Mouse (Mus musculus) frontal cortex, postnatal 25 days (tissue): ENCODE results near the gene Abhd6.
A peak's percentile ranks its signal among the peaks of the same experiment; 100 is the strongest.

Source experiments
- DNase-seq, 2 experiments: peaks; one replicate each; pipeline ENCODE4 v3.0.0; 2022; ENCODE audit warnings: low spot score in 2 of 2

The Abhd6 gene

DNA sequence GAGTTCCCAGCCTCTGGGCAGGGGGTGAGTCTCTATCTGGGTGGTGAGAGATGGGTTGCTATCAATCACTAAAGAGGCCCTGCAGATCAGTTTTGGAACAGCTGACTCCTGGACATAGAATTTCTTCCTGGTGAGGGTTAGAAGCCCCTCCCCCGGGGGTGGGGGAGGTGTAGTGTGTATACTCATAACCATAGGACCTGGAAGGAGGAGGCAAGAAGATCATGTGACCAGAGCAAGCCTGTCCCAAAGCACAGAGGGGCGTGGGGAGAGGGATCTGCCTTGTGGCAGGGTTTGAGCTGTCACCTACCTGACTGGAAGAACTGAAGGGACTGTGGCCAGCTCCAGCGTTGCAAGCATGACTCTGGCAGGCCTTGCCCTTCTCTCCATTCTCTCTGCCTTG is 59.4 kb downstream of the Abhd6 start:
- DNase-seq, result no peak

DNA sequence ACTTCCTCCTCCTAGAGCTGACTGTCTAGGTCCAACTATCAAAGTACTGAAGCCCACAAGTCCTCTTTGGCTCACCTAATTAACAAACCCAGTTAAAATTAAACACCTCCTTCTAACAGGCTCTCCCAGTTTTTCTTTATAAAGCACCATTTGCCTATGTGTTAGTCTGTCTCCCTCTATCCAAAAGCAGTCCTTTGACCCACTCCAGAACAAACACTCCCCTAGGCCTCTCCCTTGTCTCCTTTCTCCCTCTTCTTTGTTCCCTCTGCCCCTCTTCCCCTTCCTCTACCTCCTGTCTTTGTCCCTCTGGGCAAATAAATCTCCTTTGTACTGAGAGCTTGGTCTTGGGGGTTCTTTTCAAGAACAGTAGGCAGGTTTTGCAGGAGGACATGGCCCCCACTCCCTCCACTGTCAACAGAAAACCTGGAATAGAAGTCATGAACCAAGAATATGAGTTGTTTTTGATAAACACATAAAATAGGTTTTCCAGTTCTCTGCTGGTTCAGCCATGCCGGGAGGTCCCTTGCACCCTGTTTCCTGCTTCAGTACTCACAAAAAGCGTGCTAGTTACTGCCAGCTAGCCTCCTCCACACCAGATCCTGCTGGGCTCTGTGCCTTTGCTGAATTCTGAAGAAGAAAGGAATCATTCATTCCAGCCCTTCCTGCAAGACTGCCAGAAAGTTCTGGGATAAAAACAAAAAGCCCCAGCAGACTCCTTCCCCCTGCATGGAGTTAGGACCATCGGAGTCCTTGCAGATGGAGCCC is 60.0 kb downstream of the Abhd6 start:
- DNase-seq, result peak in 1 of 2 experiments; percentile 23

DNA sequence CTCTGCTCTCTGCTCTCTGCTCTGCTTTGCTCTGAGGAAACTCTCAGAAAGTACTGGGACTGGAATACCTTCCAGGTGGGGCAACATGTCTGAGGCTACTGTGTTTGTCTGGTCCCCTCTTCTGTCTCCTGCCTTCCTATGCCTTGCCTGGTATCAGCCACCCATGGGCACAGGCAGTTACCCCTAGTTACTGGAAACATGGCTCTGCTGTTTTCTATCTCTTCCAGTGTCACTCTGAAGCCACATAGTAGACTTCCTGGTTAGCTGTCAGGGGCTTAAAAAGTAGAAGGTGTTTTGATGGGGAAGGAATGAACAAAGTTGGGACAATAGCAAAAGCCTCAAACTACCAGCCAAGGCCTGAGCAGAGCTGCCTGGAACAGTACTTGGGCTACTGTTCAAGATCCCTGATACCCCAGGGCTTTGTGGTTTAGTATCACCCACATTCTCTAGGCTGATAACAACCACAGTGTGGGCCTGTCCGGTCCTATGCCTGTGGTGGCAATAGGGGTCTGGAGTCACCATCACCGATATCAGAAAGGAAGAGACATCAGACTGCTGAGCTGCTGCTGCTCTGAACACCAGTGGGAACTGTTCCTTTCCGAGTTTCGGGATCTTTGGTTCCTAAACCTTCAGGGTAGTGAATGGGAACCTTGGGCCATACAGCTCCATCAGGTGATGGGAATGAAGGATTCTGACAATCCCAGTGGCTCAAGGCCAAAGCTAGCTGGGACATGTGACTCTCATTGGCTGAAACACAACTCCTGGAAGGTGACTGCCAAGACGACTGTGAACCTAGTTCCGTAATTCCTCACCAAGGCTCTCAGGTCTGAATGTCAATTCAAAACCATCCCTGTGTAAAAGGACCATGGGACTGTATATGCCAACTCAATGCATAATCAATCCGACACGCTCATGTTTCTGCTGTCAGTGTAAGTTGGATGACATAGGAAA is 61.4 kb downstream of the Abhd6 start:
- DNase-seq, result no peak

DNA sequence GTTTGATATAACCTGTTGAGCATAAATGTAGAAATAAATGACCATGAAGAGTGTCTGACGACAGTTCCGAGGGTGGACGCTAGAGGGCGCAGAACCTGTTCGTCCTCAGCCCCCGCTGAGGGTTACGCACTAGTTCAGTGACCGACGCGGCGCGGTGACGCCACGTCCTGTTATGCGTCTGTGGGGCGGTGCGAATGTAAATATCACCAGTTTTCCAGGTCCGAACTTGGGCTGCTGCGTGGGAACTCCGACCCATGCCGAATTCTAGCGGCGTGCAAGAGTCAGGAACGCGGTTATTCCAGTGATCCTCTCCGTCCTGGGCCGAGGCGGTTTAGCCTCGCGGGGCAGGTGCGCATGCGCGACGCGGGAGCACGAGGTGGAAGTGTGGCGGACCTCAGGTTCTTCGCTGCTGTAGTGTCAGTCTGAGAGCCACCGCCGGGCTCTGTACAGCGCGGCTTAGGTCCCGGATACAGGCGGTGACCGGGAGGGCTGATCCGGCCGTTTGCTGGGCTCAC is 77.5 kb downstream of the Abhd6 start, which contains the start of gene Rpp14:
Gene Rpp14, plus strand, starts transcription at position 203 of the 515 bp plus-strand sequence.
- DNase-seq, result peak; percentile 96 to 98

DNA sequence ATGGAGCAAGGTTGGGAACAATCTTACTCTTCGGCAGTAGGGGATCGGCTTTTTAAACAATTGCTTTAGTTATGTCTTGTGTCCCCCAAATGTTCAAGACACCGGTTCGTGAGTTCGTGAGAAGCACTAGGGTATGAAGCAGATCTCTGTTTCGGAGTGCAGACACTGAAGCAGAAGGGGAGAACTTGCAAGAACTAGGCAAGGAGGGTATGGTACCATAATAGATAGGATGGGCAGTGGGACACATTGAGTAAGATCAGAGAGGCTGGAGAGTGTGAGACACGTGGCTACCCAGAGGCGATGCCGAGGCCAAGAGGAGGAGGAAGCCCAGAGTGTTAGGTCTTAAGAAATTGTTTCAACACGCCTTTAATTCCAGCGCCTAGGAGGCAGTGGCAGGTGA is 78.0 kb downstream of the Abhd6 start:
- DNase-seq, result no peak

DNA sequence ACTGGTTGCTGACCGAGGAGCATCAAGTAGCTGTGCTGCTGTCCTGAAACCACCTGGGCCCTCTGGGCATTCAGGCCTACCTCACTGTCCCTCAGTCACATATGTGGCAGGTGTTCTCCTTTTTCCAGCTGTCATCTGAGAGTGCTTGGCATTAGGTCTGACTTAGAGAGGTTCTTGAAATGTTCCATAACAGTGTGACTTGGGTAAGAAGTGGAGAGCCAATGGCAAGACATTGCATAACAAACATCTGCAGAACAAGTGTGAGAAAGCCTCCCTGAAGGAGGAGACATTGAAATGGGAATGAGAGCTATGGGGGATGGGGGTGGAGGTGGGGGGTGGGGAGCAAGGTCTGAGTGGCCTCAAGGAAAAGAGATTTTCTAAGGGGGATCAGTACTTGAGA is 80.2 kb downstream of the Abhd6 start:
- DNase-seq, result no peak

DNA sequence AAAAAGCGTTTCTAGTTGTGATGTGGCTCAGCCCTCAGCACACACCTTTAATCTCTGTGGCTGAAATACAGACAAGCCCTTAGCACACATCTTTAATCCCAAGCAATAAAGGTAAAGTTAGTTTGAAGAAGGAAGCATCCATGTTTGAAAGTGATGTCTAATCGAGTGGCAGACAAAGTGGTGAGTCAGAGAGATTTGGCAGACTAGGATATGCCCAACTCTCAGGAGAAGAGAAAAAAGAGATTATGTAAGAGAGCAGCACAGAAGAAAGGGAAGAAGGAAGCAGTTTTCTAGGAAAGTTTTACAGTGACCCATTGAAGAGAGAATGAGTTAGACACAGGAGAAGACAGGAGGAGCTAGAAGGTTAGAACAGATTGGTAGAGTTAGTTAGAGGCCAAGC is 86.3 kb downstream of the Abhd6 start:
- DNase-seq, result no peak

DNA sequence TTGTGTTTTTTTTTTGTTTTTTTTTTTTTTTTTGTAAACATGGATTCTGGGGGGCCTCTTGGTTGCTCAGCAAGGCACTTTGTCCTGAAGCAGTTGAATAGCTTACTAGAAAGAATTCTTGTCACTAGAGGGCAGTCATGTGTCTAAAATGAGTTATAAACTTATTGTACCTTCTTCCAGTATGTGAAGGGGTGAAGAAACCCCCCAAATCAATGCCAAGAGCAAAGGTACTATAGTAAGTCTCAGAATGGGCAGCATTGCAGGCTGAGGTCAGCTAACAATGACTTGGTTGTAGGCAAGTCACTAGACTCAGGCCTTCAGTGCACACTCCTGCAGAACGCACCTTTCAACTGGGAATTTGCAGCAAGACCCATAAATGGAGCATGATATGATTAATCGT is 89.9 kb downstream of the Abhd6 start:
- no peak for DNase-seq

DNA sequence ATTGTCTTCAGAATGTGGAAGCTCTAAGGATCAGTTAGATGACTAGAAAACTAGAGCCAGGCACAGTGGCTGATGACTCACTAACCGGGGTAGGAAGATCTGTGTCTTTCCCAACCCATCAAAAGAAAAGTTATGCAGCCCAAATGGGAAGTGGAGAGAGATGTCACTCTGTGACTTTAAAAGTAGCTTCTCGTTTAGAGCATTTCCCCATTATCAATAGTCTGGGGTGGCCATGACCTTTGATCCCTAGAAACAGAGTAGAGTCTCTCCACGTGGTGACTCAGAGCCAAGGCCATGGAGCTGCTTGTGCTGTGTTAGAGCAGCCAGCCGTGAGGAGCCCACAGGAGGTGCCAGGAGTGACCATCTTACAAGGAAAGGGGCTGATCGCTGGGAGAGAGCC is 90.7 kb downstream of the Abhd6 start:
- DNase-seq, result no peak

DNA sequence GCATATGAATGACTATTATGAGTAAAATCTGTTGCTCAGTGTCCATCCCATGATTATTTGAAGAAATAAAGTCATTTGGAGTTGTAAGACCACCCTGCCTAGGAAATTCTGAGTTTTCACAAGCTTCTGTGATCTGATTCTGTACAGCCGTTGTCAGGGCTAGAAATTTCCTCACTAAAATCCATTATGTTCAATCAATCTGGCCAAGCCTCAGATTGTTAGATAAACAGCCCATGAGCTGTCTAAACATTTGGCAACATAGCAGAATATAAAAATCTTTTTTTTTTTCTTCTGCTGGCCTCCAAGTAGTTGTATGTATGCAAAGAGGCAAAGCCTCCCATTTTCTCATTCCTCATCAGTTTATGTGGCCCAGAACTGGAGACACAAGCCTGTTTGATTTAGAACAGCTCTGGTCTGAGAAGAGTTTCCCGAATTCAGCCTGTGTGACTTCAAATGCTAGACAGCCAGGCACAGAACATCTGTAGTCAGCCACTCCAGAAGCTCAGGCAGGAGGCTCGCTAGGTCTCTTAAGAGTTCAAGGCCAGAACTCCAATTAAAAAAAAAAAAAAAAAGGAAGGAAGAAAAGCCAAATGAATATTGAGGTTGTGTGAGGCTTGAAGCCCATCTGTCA is 92.3 kb downstream of the Abhd6 start:
- DNase-seq, result no peak

DNA sequence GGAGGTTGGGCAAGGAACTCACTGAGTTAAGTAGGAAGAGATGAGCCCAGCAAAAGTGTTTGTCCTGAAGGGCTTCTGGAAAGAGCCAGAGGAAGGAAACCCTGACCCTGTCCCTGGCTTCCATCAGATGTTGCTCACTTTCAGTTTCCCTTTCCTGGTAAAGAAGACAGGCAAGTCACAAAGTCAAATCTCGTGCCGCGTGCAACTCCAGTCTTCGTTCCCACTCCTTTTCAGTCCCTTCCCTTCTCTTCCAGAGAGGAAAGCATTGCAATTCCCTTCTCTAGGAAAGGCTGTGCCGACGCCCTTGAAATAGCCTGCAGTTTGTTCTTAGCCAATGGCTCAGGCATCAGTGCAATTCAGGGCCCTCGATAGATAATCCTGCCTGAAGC is 92.9 kb downstream of the Abhd6 start:
- DNase-seq, result no peak

DNA sequence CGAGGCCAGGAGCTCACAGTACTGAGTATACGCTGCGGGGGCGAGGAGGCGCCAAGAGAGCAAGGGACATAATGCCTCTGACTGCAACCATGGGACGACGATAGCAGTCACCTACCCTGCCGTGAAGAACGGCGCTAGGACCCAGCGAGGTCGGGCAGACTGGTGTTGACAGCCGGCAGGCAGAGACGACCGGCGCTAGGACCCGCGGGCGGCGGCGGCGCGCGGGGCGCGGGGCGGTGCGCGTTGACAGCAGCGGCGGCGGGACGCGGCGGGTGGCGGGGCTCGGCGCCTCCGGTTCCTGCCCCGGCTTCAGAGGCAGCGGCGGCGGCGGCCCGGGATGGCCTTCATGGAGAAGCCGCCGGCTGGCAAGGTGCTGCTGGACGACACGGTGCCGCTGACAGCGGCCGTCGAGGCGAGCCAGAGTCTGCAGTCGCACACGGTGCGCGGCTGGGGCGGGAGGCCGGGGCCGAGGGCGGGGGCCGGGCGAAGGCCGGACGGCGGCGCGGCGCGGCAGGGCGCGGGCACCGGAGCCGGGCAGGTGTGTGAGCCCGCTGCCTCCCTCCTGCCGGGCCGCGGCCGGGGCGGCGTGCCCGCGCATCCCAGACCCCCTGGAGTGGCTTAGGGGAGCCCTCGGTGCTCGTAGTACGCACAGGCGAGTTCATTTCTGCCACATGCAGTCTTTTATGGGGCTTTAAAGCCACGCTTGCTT is 95.4 kb downstream of the Abhd6 start, which contains the start of gene Pxk:
Gene Pxk, plus strand, starts transcription at position 234 of the 709 bp plus-strand sequence.
- peak; percentile 80 to 86 for DNase-seq

DNA sequence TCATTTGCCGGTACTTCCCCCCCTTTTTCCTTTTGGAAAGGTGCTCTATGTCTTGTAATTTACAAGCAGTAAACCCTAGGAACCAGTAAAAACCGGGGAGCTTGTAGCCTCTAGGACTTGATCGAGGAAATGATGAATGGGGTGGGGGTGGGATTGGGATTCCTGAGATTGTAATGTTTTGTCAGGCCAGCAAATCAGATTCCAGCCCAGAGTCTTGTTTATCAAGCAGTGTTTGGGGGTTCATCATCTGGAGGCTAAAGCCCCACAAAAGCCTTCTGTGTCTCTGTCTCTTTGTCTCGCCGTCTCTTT is 95.9 kb downstream of the Abhd6 start:
- no peak for DNase-seq

DNA sequence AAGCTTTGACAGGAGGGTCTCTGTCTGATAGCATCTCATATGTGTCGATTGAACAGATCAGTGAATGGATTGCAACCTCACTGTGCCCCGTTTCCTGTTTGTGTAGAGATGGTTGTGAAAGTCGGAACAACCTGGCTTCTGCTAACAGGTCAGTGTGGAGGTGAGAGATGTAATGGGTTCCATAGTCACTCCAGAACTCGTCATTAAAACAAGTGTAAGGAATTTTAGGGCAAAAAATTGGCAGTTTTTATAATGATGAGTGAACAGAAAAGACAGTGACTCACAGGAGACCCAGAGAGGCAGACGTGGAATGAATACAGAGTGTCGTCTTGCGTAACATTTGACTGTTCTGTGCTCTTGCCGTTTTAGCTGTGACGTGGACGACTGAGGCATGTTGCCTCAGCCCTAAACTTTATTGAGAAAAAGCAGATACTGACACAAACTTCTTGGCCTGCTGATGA is 96.9 kb downstream of the Abhd6 start:
- DNase-seq, result no peak

DNA sequence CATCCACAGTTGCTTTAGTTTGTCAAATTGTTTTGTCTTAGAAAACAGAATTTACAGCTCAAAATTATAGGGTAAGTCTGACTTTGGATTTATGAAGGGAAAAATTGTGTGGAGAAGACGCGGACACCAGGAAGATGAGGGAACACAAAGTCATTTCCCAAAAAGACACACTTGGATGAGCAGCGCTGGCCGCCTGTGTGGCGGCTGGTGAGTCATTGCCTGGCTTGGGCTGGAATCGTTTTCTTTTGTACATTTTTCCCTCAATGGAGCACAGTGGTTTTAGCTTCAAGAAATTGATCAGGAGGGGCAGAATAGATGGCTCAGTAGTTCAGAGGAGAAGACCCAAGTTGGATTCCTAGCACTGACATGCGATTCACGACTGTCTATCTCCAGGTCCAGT is 99.2 kb downstream of the Abhd6 start:
- no peak for DNase-seq

DNA sequence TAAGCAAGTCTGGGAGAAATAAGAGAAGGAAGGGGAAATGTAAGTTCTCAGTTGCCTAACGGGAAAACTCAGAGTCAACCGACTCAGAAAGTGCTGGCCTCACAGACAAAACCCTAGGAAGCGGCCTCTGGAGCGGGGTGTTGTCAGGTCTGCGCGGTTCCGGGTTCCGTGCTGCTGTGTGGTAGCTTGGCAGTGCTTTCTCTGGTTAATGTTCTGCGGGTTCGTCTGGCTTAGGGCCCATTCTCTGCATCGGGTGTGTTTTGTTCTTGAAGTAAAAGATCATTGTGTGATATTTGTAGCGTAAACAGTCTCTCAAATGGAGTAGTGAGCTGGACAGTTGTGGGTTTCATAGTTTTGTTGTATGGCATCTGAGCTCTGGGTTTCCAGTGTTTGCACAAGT is 100.0 kb downstream of the Abhd6 start:
- no peak for DNase-seq
